Mouse (Mus musculus): ENCODE measurements around the gene Nup155. TPM values are rescaled to one million over a fixed set of nuclear protein-coding genes. Genes with fewer than 3 reads are reported as not detected.
"Not testable (repeated sequence)": the region's sequence is repeated elsewhere in the genome, so short reads cannot be mapped to it uniquely, and the experiment has no call there.

Gene Nup155
- 15.9 to 34.4 TPM (median 29.6 TPM) in 3 replicates for total RNA-seq (2017)

- peak; percentile 98 for ATAC-seq (replicated peaks; ENCODE audit: insufficient number of reproducible peaks, low FRiP score, low TSS enrichment, poor library complexity, severe bottlenecking)
Measured at GRCm38 (mm10) chr15:8108966-8109743, at the start of gene Nup155. Gene Nup155 (plus strand): TSS chr15:8109273.

- no peak for ATAC-seq (replicated peaks; ENCODE audit: insufficient number of reproducible peaks, low FRiP score, low TSS enrichment, poor library complexity, severe bottlenecking)
Measured at GRCm38 (mm10) chr15:8065221-8065620, 43.9 kb upstream of the Nup155 start.

GRCm38 (mm10) chr15:8073159-8073558 lies 35.9 kb upstream of the Nup155 start:
- not testable (repeated sequence) for ATAC-seq (replicated peaks; ENCODE audit: insufficient number of reproducible peaks, low FRiP score, low TSS enrichment, poor library complexity, severe bottlenecking)

- no peak for ATAC-seq (replicated peaks; ENCODE audit: insufficient number of reproducible peaks, low FRiP score, low TSS enrichment, poor library complexity, severe bottlenecking)
Measured at GRCm38 (mm10) chr15:8082139-8082538, 26.9 kb upstream of the Nup155 start.

GRCm38 (mm10) chr15:8087293-8087692 lies 21.8 kb upstream of the Nup155 start:
- no peak for ATAC-seq (replicated peaks; ENCODE audit: insufficient number of reproducible peaks, low FRiP score, low TSS enrichment, poor library complexity, severe bottlenecking)

- ATAC-seq (replicated peaks; ENCODE audit: insufficient number of reproducible peaks, low FRiP score, low TSS enrichment, poor library complexity, severe bottlenecking) = no peak
Measured at GRCm38 (mm10) chr15:8088715-8089114, 20.4 kb upstream of the Nup155 start.

- ATAC-seq (replicated peaks; ENCODE audit: insufficient number of reproducible peaks, low FRiP score, low TSS enrichment, poor library complexity, severe bottlenecking) = no peak
Measured at GRCm38 (mm10) chr15:8090685-8091084, 18.4 kb upstream of the Nup155 start.

- ATAC-seq (replicated peaks; ENCODE audit: insufficient number of reproducible peaks, low FRiP score, low TSS enrichment, poor library complexity, severe bottlenecking) = not testable (repeated sequence)
Measured at GRCm38 (mm10) chr15:8092668-8093067, 16.4 kb upstream of the Nup155 start.

- ATAC-seq (replicated peaks; ENCODE audit: insufficient number of reproducible peaks, low FRiP score, low TSS enrichment, poor library complexity, severe bottlenecking) = peak; percentile 55; the same call in 1 of the 2 replicates
Measured at GRCm38 (mm10) chr15:8097853-8098252, 11.2 kb upstream of the Nup155 start.

- peak; percentile 95 for ATAC-seq (replicated peaks; ENCODE audit: insufficient number of reproducible peaks, low FRiP score, low TSS enrichment, poor library complexity, severe bottlenecking)
Measured at GRCm38 (mm10) chr15:8098774-8099749, 10.0 kb upstream of the Nup155 start, which contains the start of gene Wdr70. Gene Wdr70 (minus strand): TSS chr15:8099209.

- ATAC-seq (replicated peaks; ENCODE audit: insufficient number of reproducible peaks, low FRiP score, low TSS enrichment, poor library complexity, severe bottlenecking) = not testable (repeated sequence)
Measured at GRCm38 (mm10) chr15:8101975-8102542, 7.0 kb upstream of the Nup155 start.

- ATAC-seq (replicated peaks; ENCODE audit: insufficient number of reproducible peaks, low FRiP score, low TSS enrichment, poor library complexity, severe bottlenecking) = no peak
Measured at GRCm38 (mm10) chr15:8108360-8108965, 610 bp upstream of the Nup155 start.

- ATAC-seq (replicated peaks; ENCODE audit: insufficient number of reproducible peaks, low FRiP score, low TSS enrichment, poor library complexity, severe bottlenecking) = no peak
Measured at GRCm38 (mm10) chr15:8109782-8110181, 709 bp downstream of the Nup155 start.

- ATAC-seq (replicated peaks; ENCODE audit: insufficient number of reproducible peaks, low FRiP score, low TSS enrichment, poor library complexity, severe bottlenecking) = no peak
Measured at GRCm38 (mm10) chr15:8129281-8129680, 20.2 kb downstream of the Nup155 start.

GRCm38 (mm10) chr15:8131268-8131667 lies 22.2 kb downstream of the Nup155 start:
- ATAC-seq (replicated peaks; ENCODE audit: insufficient number of reproducible peaks, low FRiP score, low TSS enrichment, poor library complexity, severe bottlenecking) = no peak

- ATAC-seq (replicated peaks; ENCODE audit: insufficient number of reproducible peaks, low FRiP score, low TSS enrichment, poor library complexity, severe bottlenecking) = no peak
Measured at GRCm38 (mm10) chr15:8131761-8132160, 22.7 kb downstream of the Nup155 start.

GRCm38 (mm10) chr15:8135606-8136005 lies 26.5 kb downstream of the Nup155 start:
- no peak for ATAC-seq (replicated peaks; ENCODE audit: insufficient number of reproducible peaks, low FRiP score, low TSS enrichment, poor library complexity, severe bottlenecking)

GRCm38 (mm10) chr15:8161841-8162240 lies 52.8 kb downstream of the Nup155 start:
- ATAC-seq (replicated peaks; ENCODE audit: insufficient number of reproducible peaks, low FRiP score, low TSS enrichment, poor library complexity, severe bottlenecking) = no peak
